8 mouse cellular contexts compared by ENCODE assay signal in the genomic region with DNA sequence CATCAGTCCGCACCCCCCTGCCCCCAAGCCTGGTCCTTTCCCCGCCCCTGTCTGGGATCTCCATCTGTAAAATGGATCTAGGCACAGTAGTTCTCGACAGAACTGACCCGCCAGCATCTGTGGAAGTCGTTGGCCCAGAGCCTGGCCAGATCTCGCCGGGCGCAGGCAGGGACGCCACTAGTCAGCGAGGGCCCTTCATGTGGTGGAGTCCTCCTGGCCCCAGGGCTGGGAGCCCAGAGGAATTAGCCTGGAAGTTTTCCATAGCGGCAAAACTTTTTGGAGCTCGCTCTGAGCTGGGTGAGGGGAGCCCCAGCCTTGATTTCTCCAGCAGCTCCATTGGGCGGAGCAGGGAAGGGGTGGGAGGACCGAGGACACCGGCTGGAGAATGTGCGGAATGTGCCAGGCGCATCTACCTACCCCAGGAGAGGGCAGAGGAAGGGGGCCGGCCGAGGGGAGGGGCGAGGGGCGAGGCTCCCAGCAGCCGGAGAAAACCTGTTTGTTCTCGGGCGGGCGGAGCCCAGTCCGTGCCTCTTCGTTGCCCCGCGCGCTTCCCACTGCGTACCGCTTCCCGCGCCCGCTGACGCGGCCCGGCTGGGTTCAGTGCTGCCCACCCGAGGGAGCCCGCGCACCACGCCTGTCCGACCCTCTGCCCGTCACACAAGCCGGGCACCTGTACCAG. TPM values are rescaled to one million over a fixed set of nuclear protein-coding genes. Genes with fewer than 3 reads are reported as not detected.
DNase-seq lines count a peak whose midpoint lies in the region; ATAC-seq lines count a peak whose summit lies in the region.

Gene Zfp185 (plus strand): TSS at position 499 of the 679 bp plus-strand sequence.

- H3K27me3 ChIP-seq in embryonic facial prominence, embryonic 11.5 days (ENCODE audit: control insufficient read depth, insufficient read depth, low read length): no peaks in the 10 kb centered on the region
- peaks cover 31% of the 10 kb centered on the region; the same call in 1 of the 2 replicates for H3K27me3 ChIP-seq in heart, embryonic 10.5 days (ENCODE audit: insufficient read depth, poor library complexity, severe bottlenecking)
- no peaks in the 10 kb centered on the region; the same call in 1 of the 2 replicates for H3K27me3 ChIP-seq in lung, embryonic 16.5 days (ENCODE audit: control insufficient read depth, insufficient read depth, low read depth, low read length)

- no peaks in the 10 kb centered on the region for H3K36me3 ChIP-seq in embryonic facial prominence, embryonic 11.5 days (replicated peaks; ENCODE audit: control insufficient read depth, insufficient read depth, low read depth, low read length)
- no peaks in the 10 kb centered on the region for H3K36me3 ChIP-seq in heart, embryonic 10.5 days
- no peaks in the 10 kb centered on the region for H3K36me3 ChIP-seq in lung, embryonic 16.5 days (ENCODE audit: control insufficient read depth, insufficient read depth, low read length)

- H3K4me1 ChIP-seq in embryonic facial prominence, embryonic 11.5 days (ENCODE audit: control insufficient read depth, insufficient read depth, low read length): no peaks in the 10 kb centered on the region
- H3K4me1 ChIP-seq in heart, embryonic 10.5 days: no peaks in the 10 kb centered on the region
- no peaks in the 10 kb centered on the region for H3K4me1 ChIP-seq in lung, embryonic 16.5 days (replicated peaks; ENCODE audit: control insufficient read depth, insufficient read depth, low read length)

- peak; percentile 84 for ATAC-seq in embryonic facial prominence, embryonic 11.5 days (replicated peaks; ENCODE audit: insufficient number of reproducible peaks, low FRiP score, low TSS enrichment, low read depth)
- ATAC-seq in lung, embryonic 16.5 days (ENCODE audit: low read depth): peak; percentile 89

- peak within 1 kb of the TSS; percentile 55 for H3K4me2 ChIP-seq in embryonic facial prominence, embryonic 11.5 days (ENCODE audit: low read depth, low read length)
- H3K4me2 ChIP-seq in lung, embryonic 16.5 days (ENCODE audit: low read depth, low read length): peak within 1 kb of the TSS; percentile 71

- H3K9ac ChIP-seq in embryonic facial prominence, embryonic 11.5 days (replicated peaks; ENCODE audit: low read length): peak within 1 kb of the TSS; percentile 32
- peak within 1 kb of the TSS; percentile 56 for H3K9ac ChIP-seq in lung, embryonic 16.5 days (ENCODE audit: low read length)

- WGBS in embryonic facial prominence, embryonic 11.5 days: 12% methylated on average over 32 of the region's 45 CpGs
- 21% methylated on average over 45 of the region's 45 CpGs for WGBS in heart, embryonic 10.5 days
- WGBS in lung, embryonic 16.5 days: 21% methylated on average over 24 of the region's 45 CpGs

- H3K27ac ChIP-seq in embryonic facial prominence, embryonic 11.5 days (replicated peaks; ENCODE audit: low read depth, low read length): no peak within 1 kb of the TSS
- H3K27ac ChIP-seq in heart, embryonic 10.5 days: peak within 1 kb of the TSS; percentile 83
- peak within 1 kb of the TSS; percentile 50 for H3K27ac ChIP-seq in lung, embryonic 16.5 days (ENCODE audit: low read length)

- peak within 1 kb of the TSS; percentile 35 for H3K4me3 ChIP-seq in embryonic facial prominence, embryonic 11.5 days (ENCODE audit: low read depth, low read length)
- peak within 1 kb of the TSS; percentile 60 for H3K4me3 ChIP-seq in heart, embryonic 10.5 days
- peak within 1 kb of the TSS; percentile 50 for H3K4me3 ChIP-seq in lung, embryonic 16.5 days (ENCODE audit: low read length)

- peak; percentile 34 to 65 for DNase-seq in adrenal gland, adult (ENCODE audit: inconsistent age in 2 of 2, low spot score in 1 of 2)
- DNase-seq in adrenal gland, adult 8-10 months: no peak
- peak; percentile 67 for DNase-seq in embryonic facial prominence, embryonic 11.5 days (ENCODE audit: low spot score)
- no peak for DNase-seq in heart, embryonic 10.5 days (ENCODE audit: low spot score)
- DNase-seq in kidney, adult 8-10 months: peak; percentile 76 to 78
- DNase-seq in ovary, postnatal 36 days (ENCODE audit: low spot score): peak; percentile 65
- no peak for DNase-seq in frontal cortex, postnatal 36 days (ENCODE audit: low spot score in 2 of 2)

- H3K9me3 ChIP-seq in embryonic facial prominence, embryonic 11.5 days (replicated peaks; ENCODE audit: control insufficient read depth, low read length): no peaks in the 10 kb centered on the region
- H3K9me3 ChIP-seq in heart, embryonic 10.5 days: no peaks in the 10 kb centered on the region
- H3K9me3 ChIP-seq in lung, embryonic 16.5 days (ENCODE audit: control insufficient read depth, low read length): no peaks in the 10 kb centered on the region

RNA-seq across cellular contexts. Expression of gene Zfp185, which starts in this region (rescaled TPM):
- 1 to 10 TPM; 1.6 to 3.2 (median 2.2) TPM for total RNA-seq in adrenal gland, adult 8-10 months (2022)
- polyA plus RNA-seq in embryonic facial prominence, embryonic 11.5 days (2014; fragmentation: Nextera tagmentation; extraction: Ambion mirVana): 6.5 and 7.0 TPM in 2 replicates
- 5.7 and 7.2 TPM in 2 replicates for polyA plus RNA-seq in heart, embryonic 10.5 days (2016; fragmentation: Nextera tagmentation; extraction: Ambion mirVana)
- polyA plus RNA-seq in lung, embryonic 16.5 days (2015; fragmentation: Nextera tagmentation; extraction: Ambion mirVana): 8.7 and 10.1 TPM in 2 replicates

Comparison
In these comparisons a context has a peak if more than half of its experiments do, and no peak if none do; other contexts are left out.
1. DNase-seq: peak in adrenal gland, adult (2 of 2), embryonic facial prominence, embryonic 11.5 days (single experiment), kidney, adult 8-10 months (2 of 2) and ovary, postnatal 36 days (single experiment); none in adrenal gland, adult 8-10 months (single experiment), heart, embryonic 10.5 days (single experiment) and frontal cortex, postnatal 36 days (0 of 2).
2. Peak in every context shown above with its lines, with median percentiles within 50 percentile points of each other: H3K4me3 ChIP-seq.